Mouse (Mus musculus): ENCODE results near the gene Fer1l5. TPM values are rescaled to one million over a fixed set of nuclear protein-coding genes. Genes with fewer than 3 reads are reported as not detected.

The Fer1l5 gene
- total RNA-seq, 2 experiments from 2014 or later: not detected

DNA sequence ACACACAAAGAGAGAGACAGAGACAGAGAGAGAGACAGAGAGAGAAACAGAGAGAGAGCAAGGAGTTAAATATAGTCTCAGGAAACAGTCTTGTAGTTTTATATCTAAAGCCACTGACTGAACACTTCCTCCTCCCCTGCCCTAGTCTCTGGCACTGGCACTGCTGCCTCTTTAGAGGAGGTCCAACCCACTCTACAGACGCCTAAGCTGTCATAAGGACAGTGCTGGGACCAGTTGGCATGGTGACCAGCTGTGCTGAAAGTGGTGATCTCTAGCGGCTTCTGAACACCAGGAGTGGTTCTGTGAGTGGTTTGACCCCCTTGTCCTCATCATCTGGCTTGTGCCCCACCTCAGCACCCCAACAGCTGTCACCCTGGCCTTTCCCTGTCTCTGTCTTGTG is 89.7 kb downstream of the Fer1l5 start:
- no peak overlapping the region for H3K27ac ChIP-seq
- no peak overlapping the region for H3K4me3 ChIP-seq
- no peak for DNase-seq (ENCODE audit: extremely low spot score in 1 of 2, low spot score in 2 of 2)
- TF ChIP-seq CTCF (IDR thresholded peaks at IDR 0.05): no peak
- intact Hi-C loops (cut with DNase I): no loop called here

DNA sequence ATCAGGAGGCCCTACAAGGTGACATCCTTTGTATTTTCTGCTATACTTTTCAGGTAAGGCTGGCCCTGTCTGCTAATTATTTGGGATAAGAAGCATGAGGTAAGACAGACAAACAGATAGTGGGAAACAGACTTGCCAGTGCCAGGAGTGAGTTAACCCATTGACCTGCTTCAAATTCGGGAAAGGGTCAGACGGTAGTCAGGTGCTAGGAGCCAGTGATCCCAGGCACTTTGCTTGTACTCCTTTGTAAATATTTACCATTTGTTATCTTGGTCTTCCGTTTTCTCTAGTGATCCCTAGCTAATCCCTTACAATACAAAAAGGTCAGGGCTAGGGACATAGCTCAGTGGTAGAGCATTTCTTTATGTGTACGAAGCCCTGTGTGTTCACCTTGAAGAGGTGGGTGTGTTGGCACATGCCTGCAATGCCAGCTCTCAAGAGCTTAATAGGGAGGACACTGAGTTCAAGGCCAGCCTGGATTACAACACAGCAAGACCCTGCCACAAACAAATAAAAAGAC is 93.6 kb downstream of the Fer1l5 start:
- TF ChIP-seq CTCF (IDR thresholded peaks at IDR 0.05): no peak

DNA sequence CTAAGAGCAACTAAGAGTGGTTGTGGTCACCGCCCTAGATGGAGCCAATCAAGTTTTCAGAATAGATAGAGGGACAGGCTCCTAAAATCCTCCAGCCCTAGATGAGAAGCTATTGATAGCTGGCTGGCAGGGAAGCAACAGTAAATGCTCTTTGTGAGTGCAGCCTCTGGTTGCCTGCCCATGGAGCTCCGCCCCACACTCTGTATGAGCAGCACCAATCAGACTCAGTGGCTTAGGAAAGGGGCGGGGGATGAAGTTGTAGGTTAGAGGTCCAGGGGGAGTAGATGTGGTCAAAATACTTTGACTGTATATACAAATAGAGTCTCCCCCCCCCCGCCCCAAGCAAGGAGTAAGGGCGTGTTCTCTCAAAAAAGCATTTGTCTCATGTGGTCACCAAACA is 95.4 kb downstream of the Fer1l5 start:
- Histone ChIP-seq H3K27ac (no peak overlapping the region), H3K4me3 (no peak overlapping the region)
- no peak for DNase-seq (ENCODE audit: extremely low spot score in 1 of 2, low spot score in 2 of 2)
- intact Hi-C loops (cut with DNase I): no loop called here
- TF ChIP-seq CTCF (IDR thresholded peaks at IDR 0.05): no peak

More for the DNA sequence above, 93.6 kb downstream of the Fer1l5 start:
- intact Hi-C loops (cut with DNase I): no loop called here
- DNase-seq (ENCODE audit: extremely low spot score in 1 of 2, low spot score in 2 of 2): no peak
- Histone ChIP-seq H3K27ac (no peak overlapping the region), H3K4me3 (no peak overlapping the region)

DNA sequence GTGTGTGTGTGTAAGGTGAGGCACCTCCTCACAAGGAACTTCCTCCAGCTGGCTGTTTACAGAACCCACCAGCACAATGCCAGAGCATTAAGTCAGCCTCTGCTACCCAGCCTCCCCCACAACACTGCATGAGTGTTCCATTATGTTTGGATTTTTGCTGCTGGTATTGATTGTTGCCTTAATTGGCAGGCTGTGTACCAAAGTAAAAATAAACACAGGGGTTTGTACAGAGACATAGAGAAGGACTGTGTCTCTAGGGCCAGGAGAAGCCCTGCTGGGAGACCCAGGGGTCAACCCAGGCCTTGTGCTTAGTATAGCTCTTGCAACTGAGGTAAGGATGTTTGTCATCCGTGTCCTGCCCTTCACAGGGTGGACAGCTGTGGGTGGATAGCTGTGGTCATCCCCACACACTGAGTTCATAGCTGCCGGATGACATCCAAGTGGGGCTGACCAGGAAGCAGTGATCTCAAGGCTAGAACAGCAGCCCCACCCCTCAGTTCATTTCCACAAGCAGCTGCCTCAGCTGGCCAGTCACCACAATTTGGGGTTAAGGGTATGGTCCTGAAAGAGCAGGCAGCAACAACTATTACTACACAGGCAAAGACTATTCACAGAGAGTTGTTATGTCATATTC is 97.8 kb downstream of the Fer1l5 start:
- DNase-seq (ENCODE audit: extremely low spot score in 1 of 2, low spot score in 2 of 2): no peak
- Histone ChIP-seq H3K4me3 (no peak overlapping the region), H3K27ac (no peak overlapping the region)
- intact Hi-C loops (cut with DNase I): no loop called here
- TF ChIP-seq CTCF (IDR thresholded peaks at IDR 0.05): no peak

DNA sequence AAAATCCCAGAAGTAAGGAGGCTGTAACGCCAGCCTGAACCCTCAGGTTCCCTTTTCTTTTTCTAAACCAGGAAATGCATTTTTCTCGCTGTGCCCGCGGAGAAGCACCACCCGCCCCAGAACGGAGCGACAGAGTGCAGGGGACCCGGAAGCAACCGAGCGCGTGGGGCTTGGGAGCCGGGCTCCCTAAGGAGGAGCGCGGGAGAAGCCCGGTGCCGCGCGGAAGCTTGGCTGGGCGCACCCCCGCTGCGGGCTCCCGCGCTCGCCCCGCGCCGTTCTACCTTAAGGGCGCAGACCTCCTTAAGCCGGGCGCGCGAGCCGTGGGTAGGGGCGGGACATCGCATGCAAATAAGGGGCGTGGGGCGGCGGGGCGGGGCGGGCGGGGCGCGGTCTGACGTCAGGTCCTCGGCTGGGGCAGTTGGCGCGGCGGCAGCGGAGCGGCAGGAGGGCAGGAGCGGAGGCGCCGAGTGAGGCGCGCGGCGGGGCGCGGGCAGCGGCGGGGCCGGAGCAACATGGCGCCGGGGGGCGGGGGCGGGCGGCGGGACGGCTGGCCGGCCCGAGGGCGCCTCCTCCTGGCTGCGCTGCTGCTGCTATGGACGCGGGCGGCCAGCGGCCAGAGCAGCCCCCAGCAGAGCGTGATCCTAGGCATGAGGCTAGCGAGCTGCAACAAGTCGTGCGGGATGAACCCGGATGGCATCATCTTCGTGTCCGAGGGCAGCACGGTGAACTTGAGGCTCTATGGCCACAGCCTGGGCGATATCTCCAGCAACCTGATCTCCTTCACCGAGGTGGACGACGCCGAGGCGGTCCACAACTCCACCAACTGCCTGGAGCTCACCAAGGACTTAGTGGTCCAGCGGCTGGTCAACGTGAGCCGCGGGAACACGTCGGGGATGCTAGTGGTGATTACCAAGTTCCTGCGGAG is 99.4 kb downstream of the Fer1l5 start, which contains the start of gene Cnnm4:
TSS of gene Cnnm4 (plus strand) at position 440 of the 925 bp plus-strand sequence.
- peak; percentile 84 to 86 for DNase-seq (ENCODE audit: extremely low spot score in 1 of 2, low spot score in 2 of 2)
- intact Hi-C loops (cut with DNase I): loop anchor here (1.0 kb wide), 3 partner anchors 26 to 102 kb away; partner anchors contain the start of genes Cnnm3, Kansl3 and Lman2l
- peak within 1 kb of the TSS; percentile 91 for H3K27ac ChIP-seq
- TF ChIP-seq CTCF (IDR thresholded peaks at IDR 0.05): peak; percentile 55
- peak within 1 kb of the TSS; percentile 78 for H3K4me3 ChIP-seq

Small RNAs within 50 kb of the gene (microRNA-seq; reads per million reads assigned to microRNA genes)
- 0.49 to 2.2 reads per million in 2 experiments for gene Mir6898

Other genes with a start within 250 kb of the Fer1l5 start
- 10 to 100 TPM; 48.6 to 50.7 TPM for gene Uggt1, start 127.6 kb upstream of the Fer1l5 start, total RNA-seq (2021)
- gene Neurl3, start 97.6 kb upstream of the Fer1l5 start, total RNA-seq (2021): under 1 TPM; 0.40 to 0.50 TPM
- 10 to 100 TPM; 16.1 to 23.5 TPM for gene Arid5a, start 64.6 kb upstream of the Fer1l5 start, total RNA-seq (2021)
- 10 to 100 TPM; 60.7 to 66.0 TPM for gene Kansl3, start 3.1 kb upstream of the Fer1l5 start, total RNA-seq (2021)
- gene Lman2l, start 73.0 kb downstream of the Fer1l5 start, total RNA-seq (2021): 10 to 100 TPM; 43.5 to 51.0 TPM
- gene Cnnm4, start 99.3 kb downstream of the Fer1l5 start, total RNA-seq (2021): 10 to 100 TPM; 13.2 to 13.8 TPM
- 10 to 100 TPM; 29.8 to 34.9 TPM for gene Cnnm3, start 139.6 kb downstream of the Fer1l5 start, total RNA-seq (2021)
- gene Ankrd23, start 164.6 kb downstream of the Fer1l5 start, total RNA-seq (2021): 1 to 10 TPM; 5.0 to 8.1 TPM
- not detected for gene Gm42417, start 167.1 kb downstream of the Fer1l5 start, total RNA-seq (2021)
- 10 to 100 TPM; 12.0 to 14.8 TPM for gene Ankrd39, start 175.2 kb downstream of the Fer1l5 start, total RNA-seq (2021)
- 10 to 100 TPM; 17.7 to 18.4 TPM for gene Sema4c, start 186.1 kb downstream of the Fer1l5 start, total RNA-seq (2021)